ENCODE assay signal across 8 mouse cellular contexts in the genomic region with DNA sequence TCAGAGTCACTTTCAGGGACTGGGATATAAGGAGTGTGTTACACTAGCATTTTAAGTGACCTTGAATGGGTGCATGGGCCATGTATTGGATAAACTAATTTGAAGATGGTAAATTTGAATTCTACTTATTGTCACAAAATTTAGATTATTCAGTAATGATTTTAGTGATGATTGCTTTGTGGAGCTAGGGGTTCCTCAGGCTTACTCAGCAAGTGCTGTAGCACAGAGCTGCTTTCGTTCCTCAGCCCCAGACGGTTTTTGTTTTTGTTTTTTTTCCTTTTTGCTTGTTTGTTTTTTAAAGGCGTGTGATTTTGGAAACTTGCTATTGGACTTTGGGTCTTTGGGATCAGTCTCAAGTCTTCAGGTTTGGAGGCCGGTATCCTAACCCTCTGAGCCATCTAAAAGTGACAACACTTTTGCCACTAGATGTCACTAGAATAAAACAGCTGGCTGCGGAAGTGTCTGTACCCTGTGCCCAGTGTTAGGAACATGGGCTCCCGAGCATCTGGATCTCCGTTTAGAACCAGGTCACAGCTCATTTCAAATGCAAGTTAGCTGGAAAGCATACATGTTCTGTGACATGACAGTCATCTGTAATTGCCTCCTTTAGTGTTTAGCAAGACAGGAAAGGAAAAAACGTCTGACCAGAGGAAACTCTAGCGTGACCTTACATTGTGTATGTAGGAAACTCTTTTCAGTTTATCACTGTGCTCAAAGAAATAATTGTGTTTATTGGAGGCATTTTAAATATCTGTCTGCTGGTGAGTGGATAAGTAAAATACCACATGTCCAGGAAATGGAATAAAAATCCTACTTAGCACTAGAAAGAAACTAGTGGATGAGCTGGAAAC. TPM values are rescaled to one million over a fixed set of nuclear protein-coding genes. Genes with fewer than 3 reads are reported as not detected.
DNase-seq lines count a peak whose midpoint lies in the region; ATAC-seq and TF ChIP-seq lines count a peak whose summit lies in the region.

No protein-coding gene starts in this region.

- no peak overlapping the region for H3K27ac ChIP-seq in spleen, adult 2 months (ENCODE audit: insufficient read depth, low read length)
- H3K27ac ChIP-seq in hindbrain, embryonic 16.5 days (ENCODE audit: low read depth, low read length) = no peak overlapping the region
- H3K27ac ChIP-seq in left cerebral cortex, adult 2 months = no peak overlapping the region

- TF ChIP-seq POLR2A in spleen, adult 2 months (IDR thresholded peaks at IDR 0.05; ENCODE audit: low read depth, low read length) = no peak

- peak overlapping the region; percentile 34 for H3K4me2 ChIP-seq in hindbrain, embryonic 16.5 days (ENCODE audit: low read length)

- no peaks in the 10 kb centered on the region for H3K27me3 ChIP-seq in spleen, adult 2 months (ENCODE audit: control insufficient read depth, insufficient read depth, low read length)
- H3K27me3 ChIP-seq in hindbrain, embryonic 16.5 days (replicated peaks; ENCODE audit: control insufficient read depth, insufficient read depth, low read length) = no peaks in the 10 kb centered on the region

- WGBS in spleen, adult 2 months = 29% methylated on average over 9 of the region's 9 CpGs
- 20% methylated on average over 9 of the region's 9 CpGs for WGBS in hindbrain, embryonic 16.5 days

- peak; percentile 97 for ATAC-seq in hindbrain, embryonic 16.5 days

- H3K9me3 ChIP-seq in hindbrain, embryonic 16.5 days (ENCODE audit: control insufficient read depth, low read length) = no peaks in the 10 kb centered on the region

- H3K9ac ChIP-seq in hindbrain, embryonic 16.5 days (ENCODE audit: low read depth, low read length) = no peak overlapping the region

- H3K36me3 ChIP-seq in spleen, adult 2 months (ENCODE audit: control insufficient read depth, insufficient read depth, low read length) = no peaks in the 10 kb centered on the region
- no peaks in the 10 kb centered on the region for H3K36me3 ChIP-seq in hindbrain, embryonic 16.5 days (ENCODE audit: control insufficient read depth, insufficient read depth, low read length)

- DNase-seq in spleen, adult 2 months (ENCODE audit: low read depth in 1 of 2, low spot score in 2 of 2) = peak; percentile 26 to 27
- no peak for DNase-seq in spleen, adult 12 weeks (ENCODE audit: low spot score)
- peak; percentile 64 to 71 for DNase-seq in cerebellum, postnatal 10 days
- peak; percentile 68 for DNase-seq in gastrocnemius, adult 18-20 months (ENCODE audit: low spot score)
- peak; percentile 36 to 52 for DNase-seq in left cerebral cortex, adult 2 months (ENCODE audit: extremely low spot score in 1 of 2, low spot score in 2 of 2)
- DNase-seq in lung, postnatal 4 days = peak; percentile 29 to 62
- DNase-seq in right cerebral cortex, postnatal 25 days = peak; percentile 31

- no peak overlapping the region for H3K4me3 ChIP-seq in spleen, adult 2 months (ENCODE audit: extremely low read depth, insufficient read depth, insufficient read length)
- no peak overlapping the region for H3K4me3 ChIP-seq in hindbrain, embryonic 16.5 days (ENCODE audit: low read length)
- no peak overlapping the region for H3K4me3 ChIP-seq in left cerebral cortex, adult 2 months

- H3K4me1 ChIP-seq in spleen, adult 2 months (ENCODE audit: control insufficient read depth, insufficient read depth, insufficient read length) = no peaks in the 10 kb centered on the region
- no peaks in the 10 kb centered on the region for H3K4me1 ChIP-seq in hindbrain, embryonic 16.5 days (ENCODE audit: control insufficient read depth, insufficient read depth, low read depth, low read length)

- TF ChIP-seq CTCF in spleen, adult 2 months (IDR thresholded peaks at IDR 0.05; ENCODE audit: extremely low read depth, insufficient read depth, insufficient read length, insufficient replicate concordance) = peak; percentile 58; the same call in 1 of the 2 replicates
- peak; percentile 85 for TF ChIP-seq CTCF in left cerebral cortex, adult 2 months (IDR thresholded peaks at IDR 0.05)

- intact Hi-C loops in left cerebral cortex, adult 2 months (cut with DNase I) = loop anchor here (1.0 to 2.0 kb wide), 3 partner anchors 135 to 287 kb away; no protein-coding TSS in a partner anchor

RNA-seq across cellular contexts. Expression of gene Borcs5, which starts 20.0 kb away (rescaled TPM):
- 9.2 and 12.3 TPM in 2 replicates for polyA plus RNA-seq in spleen, adult 2 months (2012; rRNA removed)
- total RNA-seq in gastrocnemius, adult 18-20 months (2021) = 10 to 100 TPM; 17.2 to 17.5 TPM
- 39.3 and 42.8 TPM in 2 replicates for polyA plus RNA-seq in hindbrain, embryonic 16.5 days (2015; fragmentation: Nextera tagmentation; extraction: Ambion mirVana)
- total RNA-seq in left cerebral cortex, adult 2 months (2021) = 10 to 100 TPM; 34.1 to 37.6 TPM

RNA-seq across cellular contexts. Expression of gene Mansc1, which starts 27.0 kb away (rescaled TPM):
- 1.4 TPM in 2 replicates for polyA plus RNA-seq in spleen, adult 2 months (2012; rRNA removed)
- under 1 TPM; 0.82 to 0.90 TPM for total RNA-seq in gastrocnemius, adult 18-20 months (2021)
- 1.3 and 1.7 TPM in 2 replicates for polyA plus RNA-seq in hindbrain, embryonic 16.5 days (2015; fragmentation: Nextera tagmentation; extraction: Ambion mirVana)
- 10 to 100 TPM; 11.5 to 12.7 TPM for total RNA-seq in left cerebral cortex, adult 2 months (2021)

Comparison
In these comparisons a context has a peak if more than half of its experiments do, and no peak if none do; other contexts are left out.
1. RNA of gene Mansc1, which starts 27.0 kb away (total RNA-seq): 11.5 to 12.7 TPM in left cerebral cortex, adult 2 months; 0.82 to 0.90 TPM in gastrocnemius, adult 18-20 months; every median in the first group is over 4 times any median in the second.